In the genomic region with DNA sequence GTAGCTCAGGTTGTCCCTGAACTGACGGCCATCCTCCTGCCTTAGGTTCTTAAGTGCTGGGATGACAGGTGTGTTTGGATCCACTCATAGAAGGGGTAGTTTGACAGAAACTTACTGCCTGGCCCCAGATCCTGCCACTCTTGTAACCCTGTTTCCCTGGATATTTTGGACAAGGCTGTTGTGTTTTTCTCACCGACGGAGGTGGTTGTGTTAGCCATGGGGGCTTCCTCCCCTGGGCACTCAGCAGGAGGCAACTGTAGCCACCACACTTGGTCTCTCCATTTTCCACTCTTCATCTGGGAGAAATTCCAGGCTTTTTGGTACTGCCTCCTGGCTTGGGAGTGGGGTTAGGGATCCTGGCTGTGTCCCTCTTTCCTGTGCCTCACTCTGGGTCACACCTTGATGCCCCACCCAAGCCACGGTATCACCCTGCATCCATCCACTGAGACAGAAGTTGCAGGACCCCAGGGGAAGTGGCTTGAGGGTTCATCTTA, we compare ENCODE assay signal across 7 mouse cellular contexts. TPM values are rescaled to one million over a fixed set of nuclear protein-coding genes. Genes with fewer than 3 reads are reported as not detected.
DNase-seq lines count a peak whose midpoint lies in the region; ATAC-seq and TF ChIP-seq lines count a peak whose summit lies in the region.

No protein-coding gene starts in this region.

- H3K9ac ChIP-seq in lung, embryonic 15.5 days: peak overlapping the region; percentile 93
- H3K9ac ChIP-seq in intestine, postnatal 0 days (ENCODE audit: low read depth, low read length): peak overlapping the region; percentile 84
- H3K9ac ChIP-seq in neural tube, embryonic 13.5 days: peak overlapping the region; percentile 80

- DNase-seq in lung, postnatal 25 days (ENCODE audit: low spot score): no peak
- no peak for DNase-seq in forebrain, embryonic 10.5 days (ENCODE audit: extremely low spot score, low spot score)
- no peak for DNase-seq in urinary bladder, postnatal 14 days (ENCODE audit: low spot score)
- DNase-seq in retina, postnatal 1 day: no peak

- H3K36me3 ChIP-seq in lung, embryonic 15.5 days: peaks cover 13% of the 10 kb centered on the region
- peaks cover 26% of the 10 kb centered on the region for H3K36me3 ChIP-seq in forebrain, embryonic 10.5 days (replicated peaks)
- H3K36me3 ChIP-seq in intestine, postnatal 0 days (ENCODE audit: control insufficient read depth, insufficient read depth): peaks cover 16% of the 10 kb centered on the region
- peaks cover 25% of the 10 kb centered on the region for H3K36me3 ChIP-seq in neural tube, embryonic 13.5 days

- peak overlapping the region; percentile 86 for H3K4me3 ChIP-seq in lung, embryonic 15.5 days
- peak overlapping the region; percentile 88 for H3K4me3 ChIP-seq in forebrain, embryonic 10.5 days
- H3K4me3 ChIP-seq in intestine, postnatal 0 days (ENCODE audit: low read depth, low read length): peak overlapping the region; percentile 82
- H3K4me3 ChIP-seq in neural tube, embryonic 13.5 days: peak overlapping the region; percentile 73

- WGBS in lung, embryonic 15.5 days: 8% methylated on average over 4 of the region's 4 CpGs
- 18% methylated on average over 4 of the region's 4 CpGs for WGBS in forebrain, embryonic 10.5 days
- whole genome bisulfite sequencing in intestine, postnatal 0 days: 6% methylated on average over 4 of the region's 4 CpGs
- 19% methylated on average over 4 of the region's 4 CpGs for WGBS in neural tube, embryonic 13.5 days

- TF ChIP-seq CTCF in intestine, postnatal 0 days (IDR thresholded peaks at IDR 0.05; ENCODE audit: low read depth): no peak

- H3K4me1 ChIP-seq in lung, embryonic 15.5 days: peaks cover 31% of the 10 kb centered on the region
- H3K4me1 ChIP-seq in forebrain, embryonic 10.5 days: peaks cover 44% of the 10 kb centered on the region
- peaks cover 10% of the 10 kb centered on the region for H3K4me1 ChIP-seq in intestine, postnatal 0 days (replicated peaks; ENCODE audit: control insufficient read depth, insufficient read depth, low read length)
- peaks cover 47% of the 10 kb centered on the region for H3K4me1 ChIP-seq in neural tube, embryonic 13.5 days (replicated peaks)

- no peak for ATAC-seq in lung, embryonic 15.5 days (ENCODE audit: borderline replicate concordance, extremely low read depth, low FRiP score, low TSS enrichment)
- no peak for ATAC-seq in intestine, postnatal 0 days
- ATAC-seq in neural tube, embryonic 13.5 days (ENCODE audit: low read depth): no peak

- peak overlapping the region; percentile 85 for H3K4me2 ChIP-seq in lung, embryonic 15.5 days
- peak overlapping the region; percentile 91 for H3K4me2 ChIP-seq in intestine, postnatal 0 days (replicated peaks; ENCODE audit: low read depth)
- peak overlapping the region; percentile 97 for H3K4me2 ChIP-seq in neural tube, embryonic 13.5 days

- H3K27me3 ChIP-seq in lung, embryonic 15.5 days: no peaks in the 10 kb centered on the region
- H3K27me3 ChIP-seq in forebrain, embryonic 10.5 days (ENCODE audit: poor library complexity, severe bottlenecking): no peaks in the 10 kb centered on the region
- no peaks in the 10 kb centered on the region for H3K27me3 ChIP-seq in intestine, postnatal 0 days (replicated peaks; ENCODE audit: control insufficient read depth, insufficient read depth, low read length)
- H3K27me3 ChIP-seq in neural tube, embryonic 13.5 days: no peaks in the 10 kb centered on the region

- H3K27ac ChIP-seq in lung, embryonic 15.5 days: peak overlapping the region; percentile 95
- H3K27ac ChIP-seq in forebrain, embryonic 10.5 days: peak overlapping the region; percentile 92
- H3K27ac ChIP-seq in intestine, postnatal 0 days (ENCODE audit: low read depth, low read length): peak overlapping the region; percentile 91
- peak overlapping the region; percentile 93 for H3K27ac ChIP-seq in neural tube, embryonic 13.5 days (replicated peaks)

- no peaks in the 10 kb centered on the region for H3K9me3 ChIP-seq in lung, embryonic 15.5 days
- no peaks in the 10 kb centered on the region for H3K9me3 ChIP-seq in forebrain, embryonic 10.5 days
- H3K9me3 ChIP-seq in intestine, postnatal 0 days (ENCODE audit: control insufficient read depth): no peaks in the 10 kb centered on the region
- H3K9me3 ChIP-seq in neural tube, embryonic 13.5 days: no peaks in the 10 kb centered on the region

RNA-seq across cellular contexts. Expression of gene Ell, which starts 0.8 kb away (rescaled TPM):
- 17.2 and 17.5 TPM in 2 replicates for polyA plus RNA-seq in lung, embryonic 15.5 days (2015; fragmentation: Nextera tagmentation; extraction: Ambion mirVana)
- polyA plus RNA-seq in forebrain, embryonic 10.5 days (2016; fragmentation: Nextera tagmentation; extraction: Ambion mirVana): 20.8 and 22.7 TPM in 2 replicates
- polyA plus RNA-seq in intestine, postnatal 0 days (2015; fragmentation: Nextera tagmentation; extraction: Ambion mirVana): 11.8 and 13.0 TPM in 2 replicates
- polyA plus RNA-seq in neural tube, embryonic 13.5 days (2015; fragmentation: Nextera tagmentation; extraction: Ambion mirVana): 15.6 and 16.5 TPM in 2 replicates

RNA-seq across cellular contexts. Expression of gene Kxd1, which starts 12.3 kb away (rescaled TPM):
- 50.0 and 54.4 TPM in 2 replicates for polyA plus RNA-seq in lung, embryonic 15.5 days (2015; fragmentation: Nextera tagmentation; extraction: Ambion mirVana)
- polyA plus RNA-seq in forebrain, embryonic 10.5 days (2016; fragmentation: Nextera tagmentation; extraction: Ambion mirVana): 52.6 and 57.2 TPM in 2 replicates
- 46.4 and 52.1 TPM in 2 replicates for polyA plus RNA-seq in intestine, postnatal 0 days (2015; fragmentation: Nextera tagmentation; extraction: Ambion mirVana)
- polyA plus RNA-seq in neural tube, embryonic 13.5 days (2015; fragmentation: Nextera tagmentation; extraction: Ambion mirVana): 46.7 and 46.9 TPM in 2 replicates

RNA-seq across cellular contexts. Expression of gene Fkbp8, which starts 12.5 kb away (rescaled TPM):
- polyA plus RNA-seq in lung, embryonic 15.5 days (2015; fragmentation: Nextera tagmentation; extraction: Ambion mirVana): 307 and 313 TPM in 2 replicates
- 295 and 303 TPM in 2 replicates for polyA plus RNA-seq in forebrain, embryonic 10.5 days (2016; fragmentation: Nextera tagmentation; extraction: Ambion mirVana)
- polyA plus RNA-seq in intestine, postnatal 0 days (2015; fragmentation: Nextera tagmentation; extraction: Ambion mirVana): 199 and 203 TPM in 2 replicates
- polyA plus RNA-seq in neural tube, embryonic 13.5 days (2015; fragmentation: Nextera tagmentation; extraction: Ambion mirVana): 347 and 358 TPM in 2 replicates

RNA-seq across cellular contexts. Expression of gene Uba52, which starts 29.5 kb away (rescaled TPM):
- 909 and 953 TPM in 2 replicates for polyA plus RNA-seq in lung, embryonic 15.5 days (2015; fragmentation: Nextera tagmentation; extraction: Ambion mirVana)
- polyA plus RNA-seq in forebrain, embryonic 10.5 days (2016; fragmentation: Nextera tagmentation; extraction: Ambion mirVana): 879 and 899 TPM in 2 replicates
- polyA plus RNA-seq in intestine, postnatal 0 days (2015; fragmentation: Nextera tagmentation; extraction: Ambion mirVana): 805 and 863 TPM in 2 replicates
- 787 and 800 TPM in 2 replicates for polyA plus RNA-seq in neural tube, embryonic 13.5 days (2015; fragmentation: Nextera tagmentation; extraction: Ambion mirVana)

RNA-seq across cellular contexts. Expression of gene Rex1bd, which starts 33.5 kb away (rescaled TPM):
- 120 and 122 TPM in 2 replicates for polyA plus RNA-seq in lung, embryonic 15.5 days (2015; fragmentation: Nextera tagmentation; extraction: Ambion mirVana)
- polyA plus RNA-seq in forebrain, embryonic 10.5 days (2016; fragmentation: Nextera tagmentation; extraction: Ambion mirVana): 126 and 136 TPM in 2 replicates
- polyA plus RNA-seq in intestine, postnatal 0 days (2015; fragmentation: Nextera tagmentation; extraction: Ambion mirVana): 145 and 148 TPM in 2 replicates
- 143 and 153 TPM in 2 replicates for polyA plus RNA-seq in neural tube, embryonic 13.5 days (2015; fragmentation: Nextera tagmentation; extraction: Ambion mirVana)
